Mouse (Mus musculus): ENCODE measurements around the gene Itgb3bp. TPM values are rescaled to one million over a fixed set of nuclear protein-coding genes. Genes with fewer than 3 reads are reported as not detected.

Itgb3bp gene
- 2.9 and 6.5 TPM in 2 replicates for total RNA-seq (2012; rRNA removed)

GRCm38 (mm10) chr4:99929613-99930517 is at the start of gene Itgb3bp:
Itgb3bp (minus strand) TSS chr4:99929813.
- in situ Hi-C loops (cut with MboI; ENCODE audit: low sequenced_read_pairs in 2 of 2, unreplicated experiment in 2 of 2) = no loop called here
- no peaks in the 10 kb centered on the region; a peak in 1 of 4 replicates for H3K4me1 ChIP-seq (ENCODE audit: control insufficient read depth in 2 of 2, insufficient read depth in 2 of 2, low read length in 2 of 2, poor library complexity in 1 of 2)
- H3K9ac ChIP-seq (ENCODE audit: insufficient read depth, low read depth, low read length, poor library complexity, severe bottlenecking) = peak within 1 kb of the TSS; percentile 82
- TF ChIP-seq MAFK (IDR thresholded peaks at IDR 0.05; ENCODE audit: insufficient read depth, low read depth, low read length) (no peak), ZNF384 (IDR thresholded peaks at IDR 0.05; ENCODE audit: low read depth, low read length) (no peak), HCFC1 (IDR thresholded peaks at IDR 0.05; ENCODE audit: borderline replicate concordance, insufficient read depth, low read length) (no peak), ZC3H11A (IDR thresholded peaks at IDR 0.05; ENCODE audit: borderline replicate concordance, low read depth, low read length) (no peak), CHD2 (IDR thresholded peaks at IDR 0.05; ENCODE audit: low read depth, low read length) (no peak)
- DNase-seq (ENCODE audit: low read depth, low spot score) = peak; percentile 33
- H3K27ac ChIP-seq (ENCODE audit: insufficient read depth, low read depth, low read length, poor library complexity, severe bottlenecking) = no peak within 1 kb of the TSS
- H3K9me3 ChIP-seq (ENCODE audit: control insufficient read depth, insufficient read depth, low read depth, low read length) = no peaks in the 10 kb centered on the region
- no peaks in the 10 kb centered on the region for H3K36me3 ChIP-seq (ENCODE audit: control insufficient read depth, insufficient read depth, low read length, poor library complexity, severe bottlenecking)
- H3K4me3 ChIP-seq (ENCODE audit: insufficient read depth in 1 of 2, low read depth in 1 of 2, low read length in 2 of 2, poor library complexity in 1 of 2, severe bottlenecking in 1 of 2) = peak within 1 kb of the TSS; percentile 73 to 96

- TF ChIP-seq ZC3H11A (IDR thresholded peaks at IDR 0.05; ENCODE audit: borderline replicate concordance, low read depth, low read length) (no peak), CHD2 (IDR thresholded peaks at IDR 0.05; ENCODE audit: low read depth, low read length) (no peak), ZNF384 (IDR thresholded peaks at IDR 0.05; ENCODE audit: low read depth, low read length) (no peak), HCFC1 (IDR thresholded peaks at IDR 0.05; ENCODE audit: borderline replicate concordance, insufficient read depth, low read length) (no peak)
- no peaks in the 10 kb centered on the region for H3K9me3 ChIP-seq (ENCODE audit: control insufficient read depth, insufficient read depth, low read depth, low read length)
- H3K9ac ChIP-seq (ENCODE audit: insufficient read depth, low read depth, low read length, poor library complexity, severe bottlenecking) = no peak overlapping the region
- DNase-seq (ENCODE audit: low read depth, low spot score) = no peak
- no peaks in the 10 kb centered on the region for H3K4me1 ChIP-seq (ENCODE audit: control insufficient read depth in 2 of 2, insufficient read depth in 2 of 2, low read length in 2 of 2, poor library complexity in 1 of 2)
- in situ Hi-C loops (cut with MboI; ENCODE audit: low sequenced_read_pairs in 2 of 2, unreplicated experiment in 2 of 2) = no loop called here
- H3K36me3 ChIP-seq (ENCODE audit: control insufficient read depth, insufficient read depth, low read length, poor library complexity, severe bottlenecking) = no peaks in the 10 kb centered on the region; the same call in 1 of the 2 replicates
- no peak overlapping the region for H3K27ac ChIP-seq (ENCODE audit: insufficient read depth, low read depth, low read length, poor library complexity, severe bottlenecking)
- H3K4me3 ChIP-seq (ENCODE audit: insufficient read depth in 1 of 2, low read depth in 1 of 2, low read length in 2 of 2, poor library complexity in 1 of 2, severe bottlenecking in 1 of 2) = no peak overlapping the region
Measured at GRCm38 (mm10) chr4:99979326-99979725, 49.7 kb upstream of the Itgb3bp start.

- H3K9me3 ChIP-seq (ENCODE audit: control insufficient read depth, insufficient read depth, low read depth, low read length) = no peaks in the 10 kb centered on the region
- H3K36me3 ChIP-seq (ENCODE audit: control insufficient read depth, insufficient read depth, low read length, poor library complexity, severe bottlenecking) = no peaks in the 10 kb centered on the region; the same call in 1 of the 2 replicates
- no peak for DNase-seq (ENCODE audit: low read depth, low spot score)
- in situ Hi-C loops (cut with MboI; ENCODE audit: low sequenced_read_pairs in 2 of 2, unreplicated experiment in 2 of 2) = loop anchor here in 1 of 2 experiments (5.0 kb wide), 1 partner anchor 38 kb away; no protein-coding TSS in a partner anchor
- H3K4me3 ChIP-seq (ENCODE audit: insufficient read depth in 1 of 2, low read depth in 1 of 2, low read length in 2 of 2, poor library complexity in 1 of 2, severe bottlenecking in 1 of 2) = no peak overlapping the region
- H3K4me1 ChIP-seq (ENCODE audit: control insufficient read depth in 2 of 2, insufficient read depth in 2 of 2, low read length in 2 of 2, poor library complexity in 1 of 2) = no peaks in the 10 kb centered on the region
- H3K27ac ChIP-seq (ENCODE audit: insufficient read depth, low read depth, low read length, poor library complexity, severe bottlenecking) = no peak overlapping the region
- no peak overlapping the region for H3K9ac ChIP-seq (ENCODE audit: insufficient read depth, low read depth, low read length, poor library complexity, severe bottlenecking)
- no peak for TF ChIP-seq ZC3H11A (IDR thresholded peaks at IDR 0.05; ENCODE audit: borderline replicate concordance, low read depth, low read length)
- TF ChIP-seq ZNF384 (IDR thresholded peaks at IDR 0.05; ENCODE audit: low read depth, low read length) = no peak
- no peak for TF ChIP-seq CHD2 (IDR thresholded peaks at IDR 0.05; ENCODE audit: low read depth, low read length)
- no peak for TF ChIP-seq MAFK (IDR thresholded peaks at IDR 0.05; ENCODE audit: insufficient read depth, low read depth, low read length)
- TF ChIP-seq HCFC1 (IDR thresholded peaks at IDR 0.05; ENCODE audit: borderline replicate concordance, insufficient read depth, low read length) = no peak
Measured at GRCm38 (mm10) chr4:99974375-99974774, 44.8 kb upstream of the Itgb3bp start.

GRCm38 (mm10) chr4:99973931-99974330 is 44.3 kb upstream of the Itgb3bp start:
- Histone ChIP-seq H3K27ac (ENCODE audit: insufficient read depth, low read depth, low read length, poor library complexity, severe bottlenecking) (no peak overlapping the region), H3K36me3 (ENCODE audit: control insufficient read depth, insufficient read depth, low read length, poor library complexity, severe bottlenecking) (no peaks in the 10 kb centered on the region; the same call in 1 of the 2 replicates), H3K9ac (ENCODE audit: insufficient read depth, low read depth, low read length, poor library complexity, severe bottlenecking) (no peak overlapping the region), H3K4me1 (ENCODE audit: control insufficient read depth in 2 of 2, insufficient read depth in 2 of 2, low read length in 2 of 2, poor library complexity in 1 of 2) (no peaks in the 10 kb centered on the region), H3K4me3 (ENCODE audit: insufficient read depth in 1 of 2, low read depth in 1 of 2, low read length in 2 of 2, poor library complexity in 1 of 2, severe bottlenecking in 1 of 2) (no peak overlapping the region), H3K9me3 (ENCODE audit: control insufficient read depth, insufficient read depth, low read depth, low read length) (no peaks in the 10 kb centered on the region)
- DNase-seq (ENCODE audit: low read depth, low spot score) = no peak
- TF ChIP-seq ZC3H11A (IDR thresholded peaks at IDR 0.05; ENCODE audit: borderline replicate concordance, low read depth, low read length) (no peak), MAFK (IDR thresholded peaks at IDR 0.05; ENCODE audit: insufficient read depth, low read depth, low read length) (no peak), CHD2 (IDR thresholded peaks at IDR 0.05; ENCODE audit: low read depth, low read length) (no peak), HCFC1 (IDR thresholded peaks at IDR 0.05; ENCODE audit: borderline replicate concordance, insufficient read depth, low read length) (no peak), ZNF384 (IDR thresholded peaks at IDR 0.05; ENCODE audit: low read depth, low read length) (no peak)
- in situ Hi-C loops (cut with MboI; ENCODE audit: low sequenced_read_pairs in 2 of 2, unreplicated experiment in 2 of 2) = loop anchor here in 1 of 2 experiments (5.0 kb wide), 1 partner anchor 38 kb away; no protein-coding TSS in a partner anchor
